Mouse (Mus musculus) left cerebral cortex, adult 2 months (tissue): ENCODE results near the gene Galnt3. TPM values are rescaled to one million over a fixed set of nuclear protein-coding genes. Genes with fewer than 3 reads are reported as not detected.

Experiments
- DNase-seq, 2 experiments: peaks; one replicate each; pipeline ENCODE4 v3.0.0; 2021 to 2022; ENCODE audit warnings: low spot score in 2 of 2, mixed read lengths in 1 of 2; ENCODE audit errors: extremely low spot score in 1 of 2
- H3K27ac ChIP-seq: fragments of 200-600 bp; 2 replicates; pipeline ENCODE4 v1.8.1; 2022
- H3K4me3 ChIP-seq: fragments of 200-600 bp; 2 replicates; pipeline ENCODE4 v1.8.1; 2022
- CTCF ChIP-seq: fragments of 200-600 bp; IDR thresholded peaks from 2 replicates; pipeline ENCODE4 v1.8.1; 2022; ENCODE audit warnings: antibody characterized with exemption, mild to moderate bottlenecking, moderate library complexity
- intact Hi-C: fragments of 180-260 bp; cut with DNase I; formaldehyde crosslinking; loops from one replicate; pipeline ENCODE4 v1.15.1; 2025
- total RNA-seq, 2 experiments: library from RNA; stranded (reverse); gene quantifications; 2 replicates each; pipeline ENCODE4 v1.2.3; 2021

The Galnt3 gene
- total RNA-seq, 2 experiments from 2014 or later, result 2.3 to 2.6 TPM

GRCm38 (mm10) chr2:66101686-66102304, 23.0 kb downstream of the Galnt3 start:
- H3K4me3 ChIP-seq, result no peak overlapping the region
- intact Hi-C loops, result no loop called here
- DNase-seq, result no peak
- H3K27ac ChIP-seq, result no peak overlapping the region
- TF ChIP-seq CTCF, result no peak

DNA sequence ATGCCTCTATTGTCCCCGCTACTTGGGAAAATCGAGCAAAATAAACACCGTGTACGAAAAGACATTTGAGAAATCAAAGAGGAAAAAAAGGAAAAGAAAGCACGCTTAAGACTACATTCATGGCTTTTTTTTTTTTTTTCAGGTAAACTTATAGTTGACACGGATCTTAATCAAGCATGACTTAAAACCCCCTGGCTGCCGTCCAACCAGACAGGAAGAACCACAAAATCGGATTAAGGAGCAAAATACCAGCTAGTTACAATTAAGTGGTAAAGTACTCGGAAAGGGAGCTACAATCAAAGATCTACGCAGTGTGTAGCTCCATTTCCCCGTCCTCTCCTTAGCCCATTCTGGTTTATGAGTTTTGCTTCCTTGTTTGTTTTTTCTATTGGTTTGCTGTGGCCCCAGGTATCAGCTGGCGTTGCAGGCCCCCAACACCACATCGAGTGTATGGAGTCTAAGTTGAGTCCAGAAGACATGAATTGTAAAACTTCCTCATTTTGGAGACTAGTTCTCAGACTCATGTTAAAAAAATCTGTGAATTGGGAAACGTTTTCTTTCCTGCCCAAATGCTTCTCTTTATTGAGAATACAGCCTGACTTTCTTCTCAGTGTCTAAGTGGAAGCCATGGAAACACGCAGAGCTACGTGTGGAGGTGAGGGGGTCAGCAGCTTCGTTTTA, 24.0 kb downstream of the Galnt3 start:
- no peak for DNase-seq
- intact Hi-C loops, result no loop called here
- TF ChIP-seq CTCF, result no peak
- no peak overlapping the region for H3K4me3 ChIP-seq
- H3K27ac ChIP-seq, result no peak overlapping the region

- intact Hi-C loops, result no loop called here
Measured at GRCm38 (mm10) chr2:66100239-66100638, 24.6 kb downstream of the Galnt3 start.

GRCm38 (mm10) chr2:66094622-66095181, 30.1 kb downstream of the Galnt3 start:
- DNase-seq, result no peak
- Histone ChIP-seq H3K27ac (no peak overlapping the region), H3K4me3 (no peak overlapping the region)
- intact Hi-C loops, result no loop called here
- no peak for TF ChIP-seq CTCF

More at GRCm38 (mm10) chr2:66100239-66100638, 24.6 kb downstream of the Galnt3 start:
- Histone ChIP-seq H3K27ac (no peak overlapping the region), H3K4me3 (no peak overlapping the region)
- TF ChIP-seq CTCF, result no peak
- DNase-seq, result no peak

- intact Hi-C loops, result no loop called here
- Histone ChIP-seq H3K4me3 (no peak overlapping the region), H3K27ac (no peak overlapping the region)
- no peak for DNase-seq
- no peak for TF ChIP-seq CTCF
Measured at GRCm38 (mm10) chr2:66091296-66091695, 33.5 kb downstream of the Galnt3 start.

- H3K27ac ChIP-seq, result no peak overlapping the region
- no peak for DNase-seq
- no peak overlapping the region for H3K4me3 ChIP-seq
- TF ChIP-seq CTCF, result no peak
- intact Hi-C loops, result no loop called here
Measured at GRCm38 (mm10) chr2:66081876-66082275, 42.9 kb downstream of the Galnt3 start.

DNA sequence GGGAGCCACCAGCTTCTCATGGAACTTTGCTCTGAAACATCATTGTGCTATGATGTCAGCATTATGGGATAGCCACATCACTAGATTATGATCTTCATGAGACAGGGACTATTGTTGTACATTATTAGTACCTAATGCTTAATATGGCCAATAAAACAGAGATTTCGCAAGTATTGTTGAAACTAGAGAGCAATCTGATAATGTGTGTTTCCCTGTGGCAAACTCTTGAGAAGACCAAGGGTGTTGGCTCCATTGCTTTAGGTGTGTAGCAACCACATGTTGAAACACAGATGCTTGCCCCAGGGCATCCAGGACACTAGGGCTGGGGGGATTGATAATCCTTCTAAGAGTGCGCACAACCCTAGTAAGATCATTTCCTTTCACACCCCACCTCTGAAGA, 44.1 kb downstream of the Galnt3 start:
- no peak for DNase-seq
- TF ChIP-seq CTCF, result no peak
- Histone ChIP-seq H3K27ac (no peak overlapping the region), H3K4me3 (no peak overlapping the region)
- intact Hi-C loops, result no loop called here

DNA sequence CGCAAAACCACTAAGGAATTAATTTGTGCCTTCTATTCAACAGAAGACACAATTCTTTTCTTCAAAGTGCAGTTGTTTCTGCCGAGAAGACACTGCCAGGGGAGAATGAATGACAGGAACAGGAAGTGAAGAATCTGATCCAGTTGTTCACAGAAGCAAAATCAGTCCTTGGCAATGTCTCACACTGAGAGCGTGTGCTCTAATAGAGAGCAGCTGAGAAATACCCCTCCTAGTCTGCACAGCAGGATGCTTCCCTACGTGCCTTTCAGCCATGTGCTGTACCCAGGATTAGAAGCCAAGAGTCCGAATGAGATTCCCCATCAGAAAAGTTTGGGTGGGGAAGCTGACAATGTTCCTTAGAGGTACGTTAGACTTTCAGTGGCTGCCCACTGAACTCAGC, 55.3 kb downstream of the Galnt3 start:
- intact Hi-C loops, result no loop called here
- DNase-seq, result no peak
- Histone ChIP-seq H3K4me3 (no peak overlapping the region), H3K27ac (no peak overlapping the region)
- no peak for TF ChIP-seq CTCF

DNA sequence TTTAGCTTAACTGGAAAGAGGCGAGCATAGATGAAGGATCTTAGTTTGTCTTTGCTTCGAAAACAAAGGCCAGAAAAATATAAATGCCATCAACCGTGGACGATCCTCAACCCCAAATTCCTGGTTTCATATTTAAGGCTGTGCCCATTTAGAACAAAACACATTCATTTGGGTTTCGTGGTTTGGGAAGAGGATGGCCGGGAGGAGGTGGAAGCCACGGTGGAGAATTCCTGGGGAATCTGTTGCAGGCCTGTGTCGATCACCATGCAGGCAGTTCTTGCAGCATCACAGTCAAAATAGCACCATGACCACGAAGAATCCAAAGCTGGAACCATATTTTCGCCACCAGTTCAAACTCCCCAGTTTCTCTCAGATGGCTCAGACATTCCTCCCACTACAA, 61.5 kb downstream of the Galnt3 start:
- intact Hi-C loops, result no loop called here
- no peak overlapping the region for H3K4me3 ChIP-seq
- H3K27ac ChIP-seq, result no peak overlapping the region
- no peak for TF ChIP-seq CTCF
- no peak for DNase-seq

DNA sequence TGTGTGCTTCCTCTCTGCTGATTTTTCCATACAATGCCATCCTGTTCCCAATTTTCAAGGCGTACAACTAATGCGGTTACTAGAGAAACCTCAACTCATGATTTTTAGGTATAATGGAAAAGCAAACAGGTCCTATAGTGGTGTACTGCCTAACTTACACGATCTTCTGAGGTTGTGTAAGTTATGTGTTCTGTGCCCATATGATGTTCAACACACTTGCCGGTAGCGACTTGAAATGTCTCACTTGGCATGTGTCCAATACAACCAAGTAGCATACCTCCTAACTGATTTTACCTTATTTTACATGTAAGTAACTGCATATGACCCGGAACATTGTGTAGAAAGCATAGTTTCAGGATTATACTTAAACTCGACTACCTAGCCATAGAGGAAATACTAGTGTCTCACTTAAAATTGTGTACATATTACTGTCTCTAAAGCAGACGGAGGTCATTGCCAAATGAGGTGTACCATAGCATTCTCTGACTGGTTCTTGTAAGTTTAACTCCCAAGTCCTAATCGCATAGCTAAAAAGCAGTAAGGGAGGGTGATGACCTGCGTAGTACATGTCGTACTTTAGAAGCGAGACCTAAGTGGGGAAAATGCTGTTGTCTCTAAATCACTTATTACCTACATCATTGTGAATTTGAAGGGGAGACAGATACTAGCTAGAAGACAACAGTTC, 80.2 kb downstream of the Galnt3 start:
- intact Hi-C loops, result loop anchor here (5.0 to 10.0 kb wide), 2 partner anchors 422 to 650 kb away; partner anchors contain the start of gene Scn2a
- no peak overlapping the region for H3K27ac ChIP-seq
- H3K4me3 ChIP-seq, result no peak overlapping the region
- no peak for TF ChIP-seq CTCF
- DNase-seq, result no peak

GRCm38 (mm10) chr2:66043441-66044404, 81.1 kb downstream of the Galnt3 start:
- no peak for TF ChIP-seq CTCF
- Histone ChIP-seq H3K27ac (no peak overlapping the region), H3K4me3 (no peak overlapping the region)
- intact Hi-C loops, result loop anchor here (2.0 to 10.0 kb wide), 3 partner anchors 251 to 649 kb away; partner anchors contain the start of gene Scn2a
- DNase-seq, result no peak
